14 mouse cellular contexts compared by ENCODE assay signal in genomic region chr6:56555382-56555781, GRCm38 (mm10). TPM values are rescaled to one million over a fixed set of nuclear protein-coding genes. Genes with fewer than 3 reads are reported as not detected.
A peak's percentile ranks its signal among the peaks of the same experiment; 100 is the strongest.
DNase-seq lines count a peak whose midpoint lies in the region; ATAC-seq lines count a peak whose summit lies in the region.
"Had no signal": no experiment of that assay in that cellular context is flagged by ENCODE, and none has a peak within 500 bp of the region (broad histone marks: within the 10 kb centered on the region; RNA-seq: fewer than 3 reads in every experiment).

No protein-coding gene starts in this region.

- ATAC-seq in forebrain, embryonic 15.5 days (replicated peaks) = peak; percentile 91
- peak; percentile 92 for ATAC-seq in neural tube, embryonic 14.5 days (ENCODE audit: low read depth)
- ATAC-seq in intestine, embryonic 15.5 days = no peak

- H3K4me1 ChIP-seq in forebrain, embryonic 15.5 days = peaks cover 7% of the 10 kb centered on the region; the same call in 1 of the 2 replicates
- no peaks in the 10 kb centered on the region for H3K4me1 ChIP-seq in neural tube, embryonic 14.5 days (ENCODE audit: control insufficient read depth, insufficient read depth, low read length)
- H3K4me1 ChIP-seq in intestine, embryonic 15.5 days (replicated peaks) = 0 out of 2 replicates have a peak, but pooled peaks cover under 1% of the 10 kb centered on the region
- H3K4me1 ChIP-seq: limb, embryonic 10.5 days had no signal

- DNase-seq in cerebellum, postnatal 14 days = peak; percentile 38 to 39
- no peak for DNase-seq in cerebellum, adult 18-20 months
- DNase-seq in left cerebral cortex, postnatal 4 days = peak; percentile 72
- DNase-seq in left cerebral cortex, postnatal 36 days (ENCODE audit: low spot score in 2 of 2) = no peak
- DNase-seq in heart, postnatal 36 days = no peak
- DNase-seq: adrenal gland, postnatal 25 days; cerebellum, adult 11 months; kidney, postnatal 25 days; thymus, adult 18-20 months had no signal

- H3K9ac ChIP-seq in forebrain, embryonic 15.5 days (replicated peaks) = no peak overlapping the region
- no peak overlapping the region for H3K9ac ChIP-seq in neural tube, embryonic 14.5 days (replicated peaks; ENCODE audit: low read depth, low read length)
- no peak overlapping the region for H3K9ac ChIP-seq in intestine, embryonic 15.5 days

- H3K27me3 ChIP-seq in forebrain, embryonic 15.5 days = no peaks in the 10 kb centered on the region
- H3K27me3 ChIP-seq in neural tube, embryonic 14.5 days (ENCODE audit: control insufficient read depth, insufficient read depth, low read length) = no peaks in the 10 kb centered on the region
- no peaks in the 10 kb centered on the region for H3K27me3 ChIP-seq in intestine, embryonic 15.5 days (replicated peaks)

- no peak overlapping the region for H3K4me2 ChIP-seq in forebrain, embryonic 15.5 days (replicated peaks)
- H3K4me2 ChIP-seq in neural tube, embryonic 14.5 days (ENCODE audit: low read depth, low read length) = no peak overlapping the region
- H3K4me2 ChIP-seq in intestine, embryonic 15.5 days (replicated peaks) = no peak overlapping the region
- H3K4me2 ChIP-seq: heart, embryonic 11.5 days had no signal

- no peaks in the 10 kb centered on the region for H3K9me3 ChIP-seq in forebrain, embryonic 15.5 days
- H3K9me3 ChIP-seq in neural tube, embryonic 14.5 days (ENCODE audit: control insufficient read depth, low read length) = no peaks in the 10 kb centered on the region
- H3K9me3 ChIP-seq in intestine, embryonic 15.5 days = no peaks in the 10 kb centered on the region
- H3K9me3 ChIP-seq: limb, embryonic 10.5 days had no signal

- no peak overlapping the region for H3K27ac ChIP-seq in forebrain, embryonic 15.5 days (replicated peaks)
- H3K27ac ChIP-seq in neural tube, embryonic 14.5 days (ENCODE audit: low read depth, low read length) = no peak overlapping the region
- H3K27ac ChIP-seq in intestine, embryonic 15.5 days = no peak overlapping the region
- H3K27ac ChIP-seq: limb, embryonic 10.5 days had no signal

- intact Hi-C loops in left cerebral cortex, postnatal 4 days (cut with DNase I) = no loop called here
- intact Hi-C loops in left cerebral cortex, postnatal 36 days (cut with DNase I) = no loop called here
- intact Hi-C loops in heart, postnatal 36 days (cut with DNase I) = no loop called here

- H3K36me3 ChIP-seq in forebrain, embryonic 15.5 days = no peaks in the 10 kb centered on the region
- H3K36me3 ChIP-seq in neural tube, embryonic 14.5 days (ENCODE audit: control insufficient read depth, insufficient read depth, low read length) = no peaks in the 10 kb centered on the region
- H3K36me3 ChIP-seq in intestine, embryonic 15.5 days = no peaks in the 10 kb centered on the region
- H3K36me3 ChIP-seq: limb, embryonic 10.5 days had no signal

- no peak overlapping the region for H3K4me3 ChIP-seq in forebrain, embryonic 15.5 days
- H3K4me3 ChIP-seq in neural tube, embryonic 14.5 days (ENCODE audit: low read depth, low read length) = no peak overlapping the region
- H3K4me3 ChIP-seq in intestine, embryonic 15.5 days (replicated peaks) = no peak overlapping the region
- H3K4me3 ChIP-seq: limb, embryonic 10.5 days had no signal

- 20% methylated on average over 4 of the region's 4 CpGs for WGBS in forebrain, embryonic 15.5 days
- WGBS in neural tube, embryonic 14.5 days = 41% methylated on average over 4 of the region's 4 CpGs
- 62% methylated on average over 4 of the region's 4 CpGs for whole genome bisulfite sequencing in intestine, embryonic 15.5 days

RNA-seq across cellular contexts. Expression of gene Pde1c, which starts 13.5 kb away (rescaled TPM):
- 1 to 10 TPM; 7.6 to 8.4 TPM for total RNA-seq in left cerebral cortex, postnatal 4 days (2021)
- 1 to 10 TPM; 4.9 to 6.3 TPM for total RNA-seq in left cerebral cortex, postnatal 36 days (2021)
- polyA plus RNA-seq in forebrain, embryonic 15.5 days (2015; fragmentation: Nextera tagmentation; extraction: Ambion mirVana) = 8.8 and 9.6 TPM in 2 replicates
- 10.9 and 13.5 TPM in 2 replicates for polyA plus RNA-seq in neural tube, embryonic 14.5 days (2014; fragmentation: Nextera tagmentation; extraction: Ambion mirVana)
- 1.9 TPM in 2 replicates for polyA plus RNA-seq in intestine, embryonic 15.5 days (2015; fragmentation: Nextera tagmentation; extraction: Ambion mirVana)
- 10 to 100 TPM; 73.7 to 99.0 TPM for total RNA-seq in heart, postnatal 36 days (2021)

Comparison
In these comparisons a context has a peak if more than half of its experiments do, and no peak if none do; other contexts are left out.
1. DNase-seq: peak in cerebellum, postnatal 14 days (2 of 2) and left cerebral cortex, postnatal 4 days (single experiment); none in cerebellum, adult 18-20 months (0 of 2), left cerebral cortex, postnatal 36 days (0 of 2) and heart, postnatal 36 days (0 of 2).
2. RNA of gene Pde1c, which starts 13.5 kb away (total RNA-seq): 73.7 to 99.0 TPM in heart, postnatal 36 days; 7.6 to 8.4 TPM in left cerebral cortex, postnatal 4 days and 4.9 to 6.3 TPM in left cerebral cortex, postnatal 36 days; every median in the first group is over 4 times any median in the second.